Mouse (Mus musculus): Measurements from ENCODE around the gene Pde6b. TPM values are rescaled to one million over a fixed set of nuclear protein-coding genes. Genes with fewer than 3 reads are reported as not detected.

Gene Pde6b
- polyA plus RNA-seq (2017; shearing (Covaris generic)): under 1 TPM; 0.41 to 0.90 TPM

GRCm38 (mm10) chr5:108388201-108388600 is at the start of gene Pde6b:
Gene Pde6b, plus strand, starts transcription at chr5:108388391.

GRCm38 (mm10) chr5:108367871-108368332 is 20.3 kb upstream of the Pde6b start, which contains the start of gene Gm42517:
Gene Gm42517, minus strand, starts transcription at chr5:108367922.

GRCm38 (mm10) chr5:108433804-108434587 is 45.8 kb downstream of the Pde6b start, which contains the start of gene Atp5k:
Gene Atp5k, minus strand, starts transcription at chr5:108434448.

GRCm38 (mm10) chr5:108448785-108449668 is 60.8 kb downstream of the Pde6b start, which contains the start of gene Mfsd7a:
Gene Mfsd7a, minus strand, starts transcription at chr5:108448891.

GRCm38 (mm10) chr5:108461082-108462065 is 73.2 kb downstream of the Pde6b start, which contains the start of gene Pcgf3:
Gene Pcgf3, plus strand, starts transcription at chr5:108461232.

Other genes starting within 250 kb of the Pde6b start
- 10 to 100 TPM; 52.7 to 74.8 TPM for gene Dr1, start 119.5 kb upstream of the Pde6b start, polyA plus RNA-seq (2017; shearing (Covaris generic))
- gene Pigg, start 75.8 kb upstream of the Pde6b start, polyA plus RNA-seq (2017; shearing (Covaris generic)): 1 to 10 TPM; 2.4 to 2.5 TPM
- gene Gm42517, start 20.5 kb upstream of the Pde6b start, polyA plus RNA-seq (2017; shearing (Covaris generic)): not detected
- 100 to 1,000 TPM; 201 to 223 TPM for gene Atp5k, start 46.1 kb downstream of the Pde6b start, polyA plus RNA-seq (2017; shearing (Covaris generic))
- gene Mfsd7a, start 60.5 kb downstream of the Pde6b start, polyA plus RNA-seq (2017; shearing (Covaris generic)): under 1 TPM in 1 of 2 experiments, not detected in 1; 0.11 TPM
- gene Pcgf3, start 72.8 kb downstream of the Pde6b start, polyA plus RNA-seq (2017; shearing (Covaris generic)): 10 to 100 TPM; 13.1 to 14.9 TPM
- not detected for gene Cplx1, start 161.6 kb downstream of the Pde6b start, polyA plus RNA-seq (2017; shearing (Covaris generic))
- 100 to 1,000 TPM in 1 of 2 experiments, 10 to 100 TPM in 1; 95.2 to 144 TPM for gene Gak, start 241.4 kb downstream of the Pde6b start, polyA plus RNA-seq (2017; shearing (Covaris generic))
- gene Tmem175, start 241.4 kb downstream of the Pde6b start, polyA plus RNA-seq (2017; shearing (Covaris generic)): 10 to 100 TPM; 36.5 to 44.6 TPM

Measured in activated CD4-positive, CD25-positive, alpha-beta regulatory T cell (primary cell).